Mouse (Mus musculus): ENCODE measurements at regions not wholly inside any gene's neighbourhood (a gene's known extent, or its start where the extent isn't known, plus 50 kb on each side); places are given as distances from the start of the nearest gene placed in this dataset.

DNA sequence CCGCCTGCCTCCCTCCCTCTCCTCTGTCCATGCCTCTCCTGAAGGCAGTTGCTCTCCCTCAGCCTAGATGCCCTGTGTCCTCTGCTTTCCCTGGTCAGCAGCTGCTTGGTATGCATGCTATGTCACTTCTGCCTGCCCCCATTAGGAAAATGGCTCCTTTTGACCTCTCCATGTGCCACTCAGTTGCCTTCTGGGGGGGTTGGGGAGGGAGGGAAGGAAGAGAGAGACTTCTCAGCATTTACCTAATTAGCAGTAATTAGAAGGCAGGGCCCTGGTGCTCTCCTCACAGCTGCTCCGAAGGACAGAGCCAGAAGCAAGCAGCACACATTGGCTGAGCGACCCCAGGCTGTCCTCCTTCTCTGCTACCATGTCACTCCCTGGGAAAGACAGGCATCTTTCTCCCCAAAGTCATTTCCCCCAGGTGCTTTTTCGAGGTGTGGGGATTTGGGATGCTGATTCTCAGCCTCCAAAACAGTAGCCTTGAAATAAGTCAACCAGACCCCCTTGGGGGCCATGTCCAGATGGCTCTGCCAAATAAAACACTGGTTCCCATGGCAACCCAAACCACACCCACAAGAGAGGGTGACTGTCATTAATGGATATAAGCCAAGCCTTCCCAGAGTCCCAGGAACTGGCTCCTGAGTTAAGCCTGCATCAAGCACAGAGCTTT, 145.7 kb upstream of the Cadm1 start:
- no peak overlapping the region for H3K4me2 ChIP-seq (ENCODE audit: low read length)
- WGBS, result 58% methylated on average over 4 of the region's 4 CpGs
- H3K36me3 ChIP-seq (ENCODE audit: control insufficient read depth, insufficient read depth, low read length), result no peaks in the 10 kb centered on the region
- H3K27me3 ChIP-seq (ENCODE audit: control insufficient read depth, insufficient read depth, low read length), result peaks cover 67% of the 10 kb centered on the region
- H3K4me3 ChIP-seq (ENCODE audit: control insufficient read depth in 1 of 2, insufficient read depth in 1 of 2, low read depth in 1 of 2, low read length in 2 of 2), result no peak overlapping the region
- no peak overlapping the region for H3K9ac ChIP-seq (ENCODE audit: low read length)
- H3K9me3 ChIP-seq (ENCODE audit: control insufficient read depth, low read length), result no peaks in the 10 kb centered on the region
- no peak; the same call in 1 of the 2 replicates for ATAC-seq (ENCODE audit: insufficient number of reproducible peaks, insufficient read depth, low FRiP score, low read depth)
- H3K27ac ChIP-seq (replicated peaks in 1 of 2; ENCODE audit: control insufficient read depth in 1 of 2, insufficient read depth in 1 of 2, low read depth in 2 of 2, low read length in 2 of 2), result no peak overlapping the region
- peaks cover 6 to 7% of the 10 kb centered on the region in 2 experiments; a peak in 3 of 4 replicates for H3K4me1 ChIP-seq (ENCODE audit: control insufficient read depth in 2 of 2, insufficient read depth in 2 of 2, low read length in 2 of 2)

DNA sequence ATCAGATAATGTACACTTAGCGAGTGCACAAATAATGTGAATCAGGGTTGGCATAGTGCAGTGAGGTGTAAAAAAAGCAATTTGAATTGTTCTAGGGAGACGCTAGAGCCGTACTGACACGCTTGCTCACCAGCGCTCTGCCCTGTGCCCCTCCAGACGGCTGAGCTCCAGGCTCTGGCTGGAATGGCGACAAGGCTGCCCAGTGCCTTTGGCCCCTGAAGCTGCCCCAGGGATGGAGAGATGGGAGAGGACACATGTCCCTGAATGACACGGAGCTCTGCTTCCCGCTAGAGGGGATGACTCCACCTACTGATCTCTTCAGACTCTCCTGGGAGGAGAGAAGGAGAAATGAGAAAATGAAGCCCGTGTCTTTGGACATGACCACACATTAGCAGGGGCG, 143.3 kb upstream of the Cadm1 start:
- no peak for ATAC-seq (ENCODE audit: insufficient number of reproducible peaks, insufficient read depth, low FRiP score, low read depth)
- no peak overlapping the region for H3K4me2 ChIP-seq (ENCODE audit: low read length)
- no peaks in the 10 kb centered on the region; a peak in 1 of 4 replicates for H3K4me1 ChIP-seq (ENCODE audit: control insufficient read depth in 2 of 2, insufficient read depth in 2 of 2, low read length in 2 of 2)
- H3K4me3 ChIP-seq (ENCODE audit: control insufficient read depth in 1 of 2, insufficient read depth in 1 of 2, low read depth in 1 of 2, low read length in 2 of 2), result no peak overlapping the region
- no peak overlapping the region for H3K9ac ChIP-seq (ENCODE audit: low read length)
- WGBS, result 86% methylated on average over 11 of the region's 11 CpGs
- H3K36me3 ChIP-seq (ENCODE audit: control insufficient read depth, insufficient read depth, low read length), result no peaks in the 10 kb centered on the region
- no peak overlapping the region for H3K27ac ChIP-seq (replicated peaks in 1 of 2; ENCODE audit: control insufficient read depth in 1 of 2, insufficient read depth in 1 of 2, low read depth in 2 of 2, low read length in 2 of 2)
- peaks cover 79% of the 10 kb centered on the region for H3K27me3 ChIP-seq (ENCODE audit: control insufficient read depth, insufficient read depth, low read length)
- H3K9me3 ChIP-seq (ENCODE audit: control insufficient read depth, low read length), result no peaks in the 10 kb centered on the region

DNA sequence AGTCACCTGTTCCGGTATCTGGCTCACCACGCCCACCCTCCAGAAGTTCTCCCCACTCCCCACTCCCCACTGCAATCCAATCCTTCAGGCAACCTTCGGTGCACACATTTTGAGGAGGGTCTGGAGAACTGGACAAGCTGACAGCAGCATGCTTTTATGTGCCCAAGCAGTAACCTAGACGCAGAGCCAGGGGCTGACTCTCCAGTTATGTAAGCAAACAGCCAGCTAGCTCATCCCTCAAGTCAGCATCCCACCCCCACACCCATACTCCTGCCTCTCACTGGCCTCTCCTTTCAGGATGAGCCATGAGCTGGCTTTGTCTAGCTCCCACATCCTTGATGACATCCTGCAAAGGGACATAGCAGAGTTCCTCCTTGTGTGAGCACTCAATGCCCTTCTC, 142.8 kb upstream of the Cadm1 start:
- H3K36me3 ChIP-seq (ENCODE audit: control insufficient read depth, insufficient read depth, low read length), result no peaks in the 10 kb centered on the region
- WGBS, result 77% methylated on average over 4 of the region's 4 CpGs
- H3K27me3 ChIP-seq (ENCODE audit: control insufficient read depth, insufficient read depth, low read length), result peaks cover 85% of the 10 kb centered on the region
- no peaks in the 10 kb centered on the region; a peak in 1 of 4 replicates for H3K4me1 ChIP-seq (ENCODE audit: control insufficient read depth in 2 of 2, insufficient read depth in 2 of 2, low read length in 2 of 2)
- H3K27ac ChIP-seq (replicated peaks in 1 of 2; ENCODE audit: control insufficient read depth in 1 of 2, insufficient read depth in 1 of 2, low read depth in 2 of 2, low read length in 2 of 2), result no peak overlapping the region
- no peak overlapping the region for H3K9ac ChIP-seq (ENCODE audit: low read length)
- H3K9me3 ChIP-seq (ENCODE audit: control insufficient read depth, low read length), result no peaks in the 10 kb centered on the region
- H3K4me3 ChIP-seq (ENCODE audit: control insufficient read depth in 1 of 2, insufficient read depth in 1 of 2, low read depth in 1 of 2, low read length in 2 of 2), result no peak overlapping the region
- no peak overlapping the region for H3K4me2 ChIP-seq (ENCODE audit: low read length)
- no peak for ATAC-seq (ENCODE audit: insufficient number of reproducible peaks, insufficient read depth, low FRiP score, low read depth)

DNA sequence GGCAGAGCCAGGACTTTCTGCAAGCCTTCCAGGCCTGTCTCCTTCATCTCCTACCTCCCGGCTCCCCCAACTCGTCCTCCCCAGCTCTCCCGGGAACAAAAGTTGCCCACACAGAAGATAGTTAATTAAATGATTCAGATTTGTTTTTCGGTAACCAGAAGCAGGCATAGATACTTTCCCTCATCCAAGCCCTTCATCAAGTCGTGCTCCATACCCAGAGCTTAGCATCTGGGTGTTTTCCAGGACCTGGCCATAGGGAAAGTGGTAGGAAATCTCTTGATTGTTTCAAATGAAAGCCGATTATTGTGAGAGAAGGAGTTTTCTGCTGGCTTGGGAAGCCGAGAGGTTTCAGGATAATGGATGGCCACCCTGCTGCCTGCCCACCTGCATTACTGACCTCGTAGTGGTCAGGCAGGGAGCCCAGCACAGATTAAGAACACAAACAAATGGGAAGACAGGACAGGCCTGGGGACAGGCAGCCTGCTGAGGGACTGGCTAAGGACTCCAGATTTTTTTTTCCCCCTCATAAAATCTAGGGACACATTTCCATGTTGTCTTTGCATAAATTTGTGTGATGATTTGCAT, 142.2 kb upstream of the Cadm1 start:
- Histone ChIP-seq H3K4me2 (ENCODE audit: low read length) (no peak overlapping the region), H3K27ac (replicated peaks in 1 of 2; ENCODE audit: control insufficient read depth in 1 of 2, insufficient read depth in 1 of 2, low read depth in 2 of 2, low read length in 2 of 2) (no peak overlapping the region), H3K36me3 (ENCODE audit: control insufficient read depth, insufficient read depth, low read length) (no peaks in the 10 kb centered on the region), H3K9ac (ENCODE audit: low read length) (no peak overlapping the region), H3K9me3 (ENCODE audit: control insufficient read depth, low read length) (no peaks in the 10 kb centered on the region), H3K27me3 (ENCODE audit: control insufficient read depth, insufficient read depth, low read length) (peaks cover 88% of the 10 kb centered on the region), H3K4me1 (ENCODE audit: control insufficient read depth in 2 of 2, insufficient read depth in 2 of 2, low read length in 2 of 2) (no peaks in the 10 kb centered on the region; a peak in 1 of 4 replicates), H3K4me3 (ENCODE audit: control insufficient read depth in 1 of 2, insufficient read depth in 1 of 2, low read depth in 1 of 2, low read length in 2 of 2) (no peak overlapping the region)
- no peak for ATAC-seq (ENCODE audit: insufficient number of reproducible peaks, insufficient read depth, low FRiP score, low read depth)
- 57% methylated on average over 8 of the region's 8 CpGs for WGBS

DNA sequence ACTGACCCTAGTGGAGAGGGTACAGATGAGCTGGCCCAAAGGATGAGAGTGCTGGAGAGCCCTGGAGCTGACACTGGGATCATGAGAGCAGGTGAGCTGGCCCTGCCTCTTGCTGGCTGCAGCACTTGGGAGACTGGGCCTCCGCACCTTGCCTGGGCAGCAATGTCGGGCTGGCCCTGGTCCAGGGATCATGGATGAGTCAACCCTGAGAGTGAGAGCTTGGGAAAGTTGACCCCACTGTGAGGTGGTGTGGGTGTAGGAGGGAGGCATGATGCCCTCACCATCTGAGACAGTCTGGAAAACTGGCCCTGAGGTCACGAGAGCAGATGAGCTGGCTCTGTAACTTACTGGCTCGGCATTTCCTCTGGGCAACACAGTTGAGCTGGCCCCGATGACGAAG, 140.1 kb upstream of the Cadm1 start:
- H3K27ac ChIP-seq (replicated peaks in 1 of 2; ENCODE audit: control insufficient read depth in 1 of 2, insufficient read depth in 1 of 2, low read depth in 2 of 2, low read length in 2 of 2), result no peak overlapping the region
- WGBS, result 86% methylated on average over 6 of the region's 6 CpGs
- no peaks in the 10 kb centered on the region for H3K36me3 ChIP-seq (ENCODE audit: control insufficient read depth, insufficient read depth, low read length)
- no peaks in the 10 kb centered on the region for H3K4me1 ChIP-seq (ENCODE audit: control insufficient read depth in 2 of 2, insufficient read depth in 2 of 2, low read length in 2 of 2)
- H3K27me3 ChIP-seq (ENCODE audit: control insufficient read depth, insufficient read depth, low read length), result peaks cover 100% of the 10 kb centered on the region
- no peak overlapping the region for H3K9ac ChIP-seq (ENCODE audit: low read length)
- H3K4me3 ChIP-seq (ENCODE audit: control insufficient read depth in 1 of 2, insufficient read depth in 1 of 2, low read depth in 1 of 2, low read length in 2 of 2), result no peak overlapping the region
- no peak overlapping the region for H3K4me2 ChIP-seq (ENCODE audit: low read length)
- no peaks in the 10 kb centered on the region for H3K9me3 ChIP-seq (ENCODE audit: control insufficient read depth, low read length)
- no peak for ATAC-seq (ENCODE audit: insufficient number of reproducible peaks, insufficient read depth, low FRiP score, low read depth)

DNA sequence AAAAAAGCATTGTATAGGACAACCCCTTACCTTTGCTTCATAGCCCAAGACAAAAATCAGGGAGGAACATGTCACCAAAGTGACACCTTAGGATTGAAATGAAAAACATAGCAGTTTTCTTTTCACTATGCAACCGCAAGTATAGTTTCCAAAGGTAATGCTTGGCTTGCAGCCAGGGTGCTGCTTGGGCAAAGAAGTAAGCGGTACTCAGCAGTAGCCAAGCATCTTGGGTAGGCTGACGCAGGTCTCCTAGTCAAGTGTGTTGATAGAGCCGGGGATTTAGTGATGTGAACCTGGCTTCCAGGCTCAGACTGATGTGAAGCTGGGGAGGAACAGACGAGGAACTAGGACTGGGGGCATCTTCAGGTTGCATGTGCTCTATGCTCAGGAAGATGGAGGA, 138.3 kb upstream of the Cadm1 start:
- no peaks in the 10 kb centered on the region for H3K36me3 ChIP-seq (ENCODE audit: control insufficient read depth, insufficient read depth, low read length)
- 67% methylated on average over 5 of the region's 5 CpGs for WGBS
- H3K27me3 ChIP-seq (ENCODE audit: control insufficient read depth, insufficient read depth, low read length), result peaks cover 99% of the 10 kb centered on the region

DNA sequence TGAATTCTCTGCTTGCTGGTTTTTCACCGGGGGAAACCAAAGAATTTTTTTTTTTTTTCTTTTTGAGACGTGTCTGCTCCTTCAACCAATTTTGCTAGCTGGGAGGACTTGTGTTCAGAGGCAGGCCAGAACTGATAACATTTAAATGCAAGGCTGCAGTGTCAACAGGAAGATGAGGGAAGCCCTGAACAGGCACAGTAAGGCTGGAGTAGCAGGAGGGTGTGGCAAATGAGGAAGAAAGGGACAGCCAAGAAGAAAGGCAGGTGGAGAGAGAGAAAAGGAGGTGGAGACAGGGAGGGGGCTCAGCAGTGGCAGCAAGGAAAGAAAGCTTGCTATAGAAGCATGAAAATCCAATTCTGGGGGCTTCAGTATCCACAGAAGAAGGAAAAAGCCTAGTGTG, 130.4 kb upstream of the Cadm1 start:
- 8% methylated on average over 2 of the region's 2 CpGs for WGBS
- H3K27ac ChIP-seq (replicated peaks in 1 of 2; ENCODE audit: control insufficient read depth in 1 of 2, insufficient read depth in 1 of 2, low read depth in 2 of 2, low read length in 2 of 2), result no peak overlapping the region
- no peak overlapping the region for H3K9ac ChIP-seq (ENCODE audit: low read length)
- no peak overlapping the region for H3K4me2 ChIP-seq (ENCODE audit: low read length)
- ATAC-seq (ENCODE audit: insufficient number of reproducible peaks, insufficient read depth, low FRiP score, low read depth), result no peak
- no peaks in the 10 kb centered on the region; a peak in 2 of 4 replicates for H3K4me1 ChIP-seq (ENCODE audit: control insufficient read depth in 2 of 2, insufficient read depth in 2 of 2, low read length in 2 of 2)
- peaks cover 97% of the 10 kb centered on the region for H3K27me3 ChIP-seq (ENCODE audit: control insufficient read depth, insufficient read depth, low read length)
- no peak overlapping the region for H3K4me3 ChIP-seq (ENCODE audit: control insufficient read depth in 1 of 2, insufficient read depth in 1 of 2, low read depth in 1 of 2, low read length in 2 of 2)
- H3K36me3 ChIP-seq (ENCODE audit: control insufficient read depth, insufficient read depth, low read length), result no peaks in the 10 kb centered on the region
- H3K9me3 ChIP-seq (ENCODE audit: control insufficient read depth, low read length), result no peaks in the 10 kb centered on the region

More for the DNA sequence above, 138.3 kb upstream of the Cadm1 start:
- Histone ChIP-seq H3K9me3 (ENCODE audit: control insufficient read depth, low read length) (no peaks in the 10 kb centered on the region), H3K4me1 (ENCODE audit: control insufficient read depth in 2 of 2, insufficient read depth in 2 of 2, low read length in 2 of 2) (no peaks in the 10 kb centered on the region), H3K27ac (replicated peaks in 1 of 2; ENCODE audit: control insufficient read depth in 1 of 2, insufficient read depth in 1 of 2, low read depth in 2 of 2, low read length in 2 of 2) (no peak overlapping the region), H3K4me2 (ENCODE audit: low read length) (no peak overlapping the region), H3K9ac (ENCODE audit: low read length) (no peak overlapping the region), H3K4me3 (ENCODE audit: control insufficient read depth in 1 of 2, insufficient read depth in 1 of 2, low read depth in 1 of 2, low read length in 2 of 2) (no peak overlapping the region)
- no peak for ATAC-seq (ENCODE audit: insufficient number of reproducible peaks, insufficient read depth, low FRiP score, low read depth)
